Mouse (Mus musculus): ENCODE data around the gene Evx2.

Evx2 gene

DNA sequence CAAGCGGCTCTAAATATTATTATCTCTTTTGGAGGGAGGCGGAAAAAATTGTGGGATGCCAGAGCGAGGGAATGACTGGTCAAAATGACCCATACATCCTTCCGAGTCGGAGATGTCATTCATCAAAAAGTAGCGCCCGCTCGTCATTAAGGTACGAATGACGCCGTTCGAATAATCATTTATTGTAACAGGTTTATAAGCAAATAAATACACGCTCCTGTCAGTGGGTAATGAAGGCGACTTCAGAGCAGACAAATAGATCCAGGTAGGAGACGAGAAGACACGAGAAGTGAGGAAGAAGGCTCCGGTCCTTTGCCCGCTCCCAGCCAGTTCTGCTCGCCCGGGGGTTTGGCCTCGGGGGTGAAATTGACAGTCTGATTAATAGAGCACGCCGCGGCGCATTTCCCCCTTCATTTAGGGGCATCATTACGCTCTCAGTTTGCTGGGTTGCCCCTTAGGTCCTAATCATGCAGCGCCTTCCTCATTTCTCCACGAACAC lies at the start of gene Evx2:
Gene Evx2, minus strand, starts transcription at position 51 of the 499 bp plus-strand sequence.
- no peak for DNase-seq (ENCODE audit: low read depth in 1 of 2, low spot score in 2 of 2)

DNA sequence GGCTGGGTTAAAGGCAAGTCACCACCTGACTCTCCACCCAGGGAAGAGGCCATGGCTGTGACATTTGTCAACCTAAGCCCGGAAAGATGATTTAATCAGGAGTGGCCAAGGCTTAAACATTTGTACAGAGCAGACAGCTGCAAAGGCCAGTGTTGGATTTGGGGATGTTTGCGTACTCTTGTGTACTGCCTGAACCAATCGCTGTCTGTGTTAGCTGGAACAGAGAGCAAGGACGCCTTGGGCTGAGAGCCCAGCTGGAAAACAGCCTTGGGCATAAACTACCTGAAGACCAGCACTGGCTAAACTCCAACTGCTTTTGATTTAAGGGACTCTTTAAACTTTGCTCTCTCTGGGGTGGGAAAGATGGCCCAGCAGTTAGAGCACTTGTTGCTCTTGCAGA lies 49.3 kb upstream of the Evx2 start:
- DNase-seq (ENCODE audit: low read depth in 1 of 2, low spot score in 2 of 2), result no peak

DNA sequence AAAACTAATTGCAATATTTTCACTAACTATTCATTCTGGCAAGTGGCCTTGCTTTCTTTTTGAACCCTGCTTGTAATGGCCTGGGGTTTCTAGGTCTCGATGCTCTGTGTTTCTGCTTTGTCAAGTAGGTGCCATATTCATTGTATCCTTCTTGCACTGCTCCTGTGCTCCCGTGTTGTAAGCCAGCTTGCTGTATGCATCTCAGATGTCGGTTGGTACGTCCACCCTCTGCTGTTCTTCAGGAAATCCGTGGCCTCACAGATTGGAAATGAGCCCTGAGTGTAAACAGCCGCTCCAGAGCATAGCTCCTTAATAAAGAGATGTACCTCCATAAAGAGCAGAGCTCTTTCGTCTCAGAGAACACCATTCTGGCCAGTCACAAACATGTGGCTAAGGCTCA lies 48.2 kb upstream of the Evx2 start:
- DNase-seq (ENCODE audit: low read depth in 1 of 2, low spot score in 2 of 2), result no peak

DNA sequence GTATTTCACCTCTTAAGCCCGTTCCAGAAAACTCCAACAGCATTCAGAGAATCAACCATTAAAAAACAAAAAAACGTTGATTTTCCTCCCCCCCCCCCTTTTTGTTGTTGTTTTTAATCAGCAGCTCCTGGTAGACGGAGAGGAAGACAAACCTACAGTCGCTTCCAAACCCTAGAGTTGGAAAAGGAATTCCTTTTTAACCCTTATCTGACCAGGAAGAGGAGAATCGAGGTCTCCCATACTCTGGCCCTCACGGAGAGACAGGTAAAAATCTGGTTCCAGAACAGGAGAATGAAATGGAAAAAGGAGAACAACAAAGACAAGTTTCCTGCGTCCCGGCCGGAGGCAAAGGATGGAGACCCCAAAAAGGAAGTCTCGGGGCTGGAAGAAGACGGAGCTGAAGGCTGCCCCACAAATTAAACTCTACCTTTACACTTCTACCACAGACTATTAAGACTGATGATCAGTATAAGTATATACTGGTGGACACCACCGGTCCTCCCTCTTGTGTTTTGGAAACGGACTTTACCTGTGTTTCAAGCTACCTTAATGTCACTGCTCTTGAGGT lies 47.1 kb upstream of the Evx2 start:
- DNase-seq (ENCODE audit: low read depth in 1 of 2, low spot score in 2 of 2), result no peak

DNA sequence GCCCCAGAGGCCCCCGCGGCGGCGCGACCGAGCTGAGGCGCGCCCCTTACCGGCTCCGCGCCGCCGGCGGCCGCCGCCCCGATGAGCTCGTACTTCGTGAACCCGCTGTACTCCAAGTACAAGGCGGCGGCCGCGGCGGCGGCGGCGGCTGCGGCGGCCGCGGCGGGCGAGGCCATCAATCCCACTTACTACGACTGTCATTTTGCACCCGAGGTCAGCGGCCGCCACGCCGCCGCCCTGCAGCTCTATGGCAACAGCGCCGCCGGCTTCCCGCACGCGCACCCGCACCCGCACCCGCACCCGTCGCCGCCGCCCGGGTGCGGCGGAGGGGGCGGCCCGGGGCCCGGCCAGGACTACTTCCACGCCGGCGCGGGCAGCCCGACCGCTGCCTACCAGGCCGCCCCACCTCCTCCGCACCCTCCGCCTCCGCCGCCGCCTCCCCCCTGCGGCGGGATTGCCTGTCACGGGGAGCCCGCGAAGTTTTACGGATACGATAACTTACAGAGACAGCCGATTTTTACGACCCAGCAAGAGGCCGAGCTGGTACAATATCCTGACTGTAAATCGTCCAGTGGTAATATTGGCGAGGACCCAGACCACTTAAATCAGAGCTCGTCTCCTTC lies 46.2 kb upstream of the Evx2 start:
- DNase-seq (ENCODE audit: low read depth in 1 of 2, low spot score in 2 of 2), result no peak

DNA sequence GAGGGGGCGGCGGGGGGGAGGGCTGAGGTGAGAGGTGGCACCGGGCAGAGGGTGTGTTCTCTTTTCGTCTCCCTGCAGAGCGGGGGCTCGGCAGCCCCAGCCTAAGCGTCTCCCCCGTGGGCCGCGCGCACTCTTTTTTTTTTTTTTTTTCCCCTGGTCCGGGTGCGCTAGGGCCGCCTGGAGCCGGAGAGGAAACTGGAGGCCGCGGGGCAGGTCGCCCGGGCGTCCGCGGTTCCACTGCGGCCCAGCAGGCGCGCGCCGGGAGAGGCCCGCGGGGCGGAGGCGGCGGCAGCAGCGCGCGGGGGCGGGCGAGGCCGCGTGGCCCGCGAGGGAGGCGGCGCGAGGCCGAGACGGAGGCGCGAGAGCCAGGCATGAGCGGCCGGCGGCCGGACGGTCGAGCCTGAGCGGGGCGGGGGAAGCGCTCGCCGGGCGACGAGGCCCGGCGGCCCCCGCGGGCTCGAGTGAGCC lies 45.7 kb upstream of the Evx2 start:
- DNase-seq (ENCODE audit: low read depth in 1 of 2, low spot score in 2 of 2), result no peak

DNA sequence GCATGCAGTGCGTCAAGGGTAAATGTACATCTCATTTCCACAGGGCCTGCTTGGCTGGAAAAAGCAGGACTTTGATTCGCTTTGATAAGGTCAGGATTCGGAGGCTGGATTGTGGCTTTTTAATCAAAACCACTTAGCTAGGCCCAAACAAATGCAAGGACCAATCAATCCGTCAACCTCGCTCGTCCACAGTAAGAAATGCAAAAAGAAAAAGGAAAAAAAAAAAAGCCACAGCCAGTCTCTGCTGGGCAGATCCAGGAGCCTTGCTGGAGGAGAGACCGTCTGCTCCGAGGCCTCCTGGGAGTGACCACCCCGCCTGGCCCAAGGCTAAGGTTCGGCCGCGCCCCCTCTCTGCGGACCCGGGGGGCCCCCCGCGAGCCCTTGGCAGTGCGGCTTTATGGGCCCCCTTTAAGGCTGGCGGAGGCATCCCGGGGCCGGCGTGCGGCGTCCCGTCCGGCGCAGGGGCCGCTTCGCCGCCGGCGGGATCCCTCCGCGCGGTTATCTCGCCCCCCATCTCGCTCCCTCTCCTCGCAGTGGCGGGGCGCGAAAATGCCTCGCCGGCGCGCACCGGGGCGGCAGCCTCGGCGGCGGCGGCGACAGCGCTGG lies 45.1 kb upstream of the Evx2 start, which contains the start of gene Hoxd8:
Gene Hoxd8, plus strand, starts transcription at position 223 of the 606 bp plus-strand sequence.
- no peak for DNase-seq (ENCODE audit: low read depth in 1 of 2, low spot score in 2 of 2)

DNA sequence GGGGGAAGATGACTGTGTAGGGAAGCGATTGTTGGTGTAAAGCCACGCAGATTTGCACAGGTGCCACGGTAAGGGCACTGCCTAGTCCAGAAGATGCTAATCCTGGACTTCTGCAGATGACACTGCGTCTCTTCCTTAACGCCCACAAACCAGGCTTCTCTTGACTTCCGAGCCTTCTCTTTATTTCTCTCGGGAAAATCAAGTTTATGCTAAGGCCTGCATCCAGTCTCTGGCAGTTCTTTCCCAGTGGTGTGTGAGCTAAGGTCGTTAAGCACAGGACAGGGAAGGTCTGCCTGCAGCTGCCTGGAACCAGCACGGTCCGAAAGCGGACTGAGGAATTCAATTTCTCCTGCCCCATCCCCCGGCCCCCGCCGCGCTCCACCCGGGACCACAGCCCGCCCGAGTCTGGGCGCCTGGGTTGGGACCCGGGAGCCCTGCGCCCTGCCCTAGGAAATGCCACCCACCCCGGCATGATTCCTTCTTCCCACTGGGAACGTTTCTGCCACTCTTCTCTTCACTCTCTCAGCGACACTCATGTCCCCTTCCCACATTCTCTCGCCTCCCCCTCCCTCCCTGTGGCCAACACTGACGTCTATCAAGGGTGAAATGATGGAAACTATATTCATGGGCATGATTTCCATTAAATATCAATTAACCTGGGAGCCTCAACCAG lies 44.5 kb upstream of the Evx2 start:
- DNase-seq (ENCODE audit: low read depth in 1 of 2, low spot score in 2 of 2), result no peak

DNA sequence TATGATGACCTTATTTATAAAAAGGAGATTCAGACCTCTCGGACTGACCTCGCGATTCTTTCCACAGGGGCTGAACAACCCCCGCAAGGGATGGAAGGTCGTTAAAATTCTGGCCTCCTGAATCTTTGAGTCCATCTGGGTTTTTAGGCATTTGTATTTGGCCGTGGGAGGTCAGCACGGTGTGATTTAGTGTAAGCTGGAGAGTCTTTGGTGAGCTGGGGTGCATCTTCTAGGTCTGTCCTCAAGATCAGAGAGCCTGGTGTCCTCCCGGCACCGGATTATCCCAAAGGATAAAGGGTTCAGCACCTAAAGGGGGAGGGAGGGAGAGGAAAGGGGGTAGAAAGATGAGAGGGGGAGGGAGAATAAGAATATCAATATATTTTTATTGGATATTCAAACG lies 44.0 kb upstream of the Evx2 start:
- DNase-seq (ENCODE audit: low read depth in 1 of 2, low spot score in 2 of 2), result no peak

DNA sequence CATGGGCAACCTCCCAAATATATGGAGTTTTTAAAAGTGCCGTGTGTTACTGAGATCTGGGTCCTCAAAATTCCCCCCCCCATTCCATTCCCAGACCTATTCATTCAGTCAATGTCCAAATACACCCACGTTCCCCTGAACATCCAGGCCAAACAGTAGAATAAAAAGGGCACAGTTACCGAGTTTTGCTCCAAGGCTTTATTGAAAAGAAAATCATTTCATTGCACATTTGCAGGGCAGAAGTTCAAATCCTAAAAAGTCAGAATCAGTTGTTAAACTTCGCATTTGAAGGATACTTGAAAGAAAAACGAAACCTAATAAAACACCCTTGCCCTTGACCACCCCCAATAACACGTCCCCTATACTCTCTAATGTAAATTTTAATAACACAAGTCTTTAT lies 43.5 kb upstream of the Evx2 start:
- no peak for DNase-seq (ENCODE audit: low read depth in 1 of 2, low spot score in 2 of 2)

DNA sequence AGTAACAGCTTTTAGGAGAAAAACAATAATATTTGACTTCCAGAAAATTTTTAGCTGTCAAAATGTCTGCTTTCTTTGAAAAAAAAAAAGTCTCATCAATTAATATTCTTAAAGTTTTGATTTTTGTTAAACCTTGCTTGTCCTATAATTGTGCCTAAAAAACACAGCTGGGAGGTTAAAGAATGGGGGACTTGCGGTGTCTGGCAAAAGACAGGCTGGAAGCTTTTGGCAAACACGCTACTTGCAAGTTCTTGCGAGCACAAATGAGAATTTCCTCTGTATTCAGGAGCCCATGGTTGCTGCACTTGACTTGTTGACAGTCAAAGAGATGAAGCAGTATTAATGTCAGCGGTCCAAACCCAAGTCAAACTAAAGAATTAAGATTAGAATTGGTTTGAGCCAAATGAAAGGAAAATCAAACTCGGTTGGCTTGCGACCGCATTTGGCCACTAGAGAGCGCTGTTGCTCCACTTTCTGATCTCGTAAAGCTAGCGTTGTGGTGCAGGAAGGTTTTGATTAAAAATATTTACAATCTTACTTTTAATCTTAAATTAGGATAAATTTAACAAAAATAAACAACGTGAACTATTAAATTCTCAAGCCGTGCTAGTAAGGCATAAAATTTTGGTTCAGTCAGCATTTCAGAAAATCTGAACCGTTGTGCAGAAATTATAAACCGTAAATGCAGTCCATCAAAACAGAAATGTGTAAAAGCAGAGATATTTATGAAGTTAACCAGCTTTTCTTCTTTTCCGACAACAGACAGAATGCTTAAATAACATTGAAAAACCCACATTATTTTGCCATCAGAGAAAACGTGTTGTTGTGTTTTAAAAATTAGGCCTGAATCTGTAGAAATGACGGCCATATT lies 42.8 kb upstream of the Evx2 start:
- no peak for DNase-seq (ENCODE audit: low read depth in 1 of 2, low spot score in 2 of 2)

DNA sequence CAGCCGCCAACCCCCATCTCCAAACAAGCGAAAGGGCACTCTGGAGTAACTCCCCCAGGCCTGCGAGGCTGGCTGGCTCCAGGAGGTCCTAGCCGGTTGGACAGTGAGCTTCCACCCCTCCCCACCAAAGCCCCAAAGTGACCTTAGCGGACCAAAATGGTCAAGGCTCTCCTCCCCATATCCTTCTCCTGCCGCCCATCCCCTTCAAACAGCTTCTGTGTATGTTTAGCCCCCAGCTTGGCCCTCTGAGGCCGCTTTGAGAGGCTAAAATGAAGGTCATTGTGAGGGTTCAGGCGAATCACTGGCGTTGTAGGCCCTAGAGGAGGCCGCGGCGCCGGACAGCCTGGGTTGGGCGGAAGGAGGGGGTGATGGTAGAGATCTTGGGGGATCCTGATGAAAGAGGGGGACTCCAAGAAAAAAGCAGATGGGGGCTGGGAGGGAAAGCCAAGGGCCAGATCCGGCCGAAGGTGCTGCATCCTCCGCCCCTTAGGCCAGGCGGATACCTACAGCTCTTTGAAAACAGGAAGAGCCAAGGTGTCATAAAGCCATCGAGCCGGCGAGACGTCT lies 41.3 kb upstream of the Evx2 start:
- DNase-seq (ENCODE audit: low read depth in 1 of 2, low spot score in 2 of 2), result no peak

DNA sequence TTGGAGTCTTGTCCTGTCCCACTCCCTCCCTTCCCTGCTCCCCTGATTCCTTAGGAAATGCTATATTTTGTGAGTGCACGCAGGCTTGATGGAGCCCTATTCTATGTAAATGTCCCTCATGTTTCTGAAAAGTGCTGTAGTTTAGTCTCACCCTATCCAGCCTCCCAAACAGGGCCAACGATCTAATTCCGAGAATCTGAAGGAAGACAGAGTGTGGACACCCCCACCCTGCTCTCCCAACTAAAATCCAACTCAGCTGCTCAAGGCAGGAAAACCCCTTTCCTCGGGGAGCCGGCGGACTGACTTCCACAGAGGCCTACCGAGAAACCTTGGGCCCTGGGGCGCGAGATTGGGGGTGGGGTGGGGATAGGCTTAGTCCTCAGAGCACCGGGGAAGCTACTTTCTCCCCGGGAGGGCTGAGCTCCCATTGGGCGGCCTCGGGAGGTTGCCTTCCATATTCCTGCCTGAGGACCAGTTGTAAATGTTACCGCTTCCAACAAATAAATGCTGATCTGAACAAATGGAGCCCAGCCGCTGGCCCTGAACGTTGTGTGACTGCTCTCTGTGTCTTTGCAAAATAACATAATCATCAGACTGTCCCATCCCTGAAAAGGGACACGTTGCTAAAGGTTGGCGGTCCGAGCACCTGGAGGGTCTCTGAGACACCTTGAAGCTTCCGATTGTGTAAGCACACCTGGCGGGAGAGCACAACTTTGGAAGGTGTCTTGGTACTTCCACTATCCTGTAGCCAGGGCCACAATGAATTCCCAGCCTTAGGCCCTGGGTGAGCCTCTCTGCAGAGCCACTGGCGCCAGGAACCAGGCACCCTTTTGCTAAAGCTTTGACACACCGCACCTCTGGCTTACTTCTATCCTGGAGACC lies 40.5 kb upstream of the Evx2 start:
- DNase-seq (ENCODE audit: low read depth in 1 of 2, low spot score in 2 of 2), result no peak

DNA sequence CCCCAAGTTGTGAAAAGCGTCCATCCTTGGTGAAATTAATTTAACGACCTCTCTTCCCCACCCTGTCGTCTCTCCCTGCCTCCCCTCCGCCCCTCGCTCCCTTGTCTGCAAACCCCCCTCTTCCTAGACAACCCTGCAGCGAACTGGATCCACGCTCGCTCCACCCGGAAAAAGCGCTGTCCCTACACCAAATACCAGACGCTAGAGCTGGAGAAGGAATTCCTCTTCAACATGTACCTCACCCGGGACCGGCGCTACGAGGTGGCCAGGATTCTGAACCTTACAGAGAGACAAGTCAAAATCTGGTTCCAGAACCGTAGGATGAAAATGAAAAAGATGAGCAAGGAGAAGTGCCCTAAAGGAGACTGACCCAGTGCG lies 39.7 kb upstream of the Evx2 start:
- no peak for DNase-seq (ENCODE audit: low read depth in 1 of 2, low spot score in 2 of 2)

DNA sequence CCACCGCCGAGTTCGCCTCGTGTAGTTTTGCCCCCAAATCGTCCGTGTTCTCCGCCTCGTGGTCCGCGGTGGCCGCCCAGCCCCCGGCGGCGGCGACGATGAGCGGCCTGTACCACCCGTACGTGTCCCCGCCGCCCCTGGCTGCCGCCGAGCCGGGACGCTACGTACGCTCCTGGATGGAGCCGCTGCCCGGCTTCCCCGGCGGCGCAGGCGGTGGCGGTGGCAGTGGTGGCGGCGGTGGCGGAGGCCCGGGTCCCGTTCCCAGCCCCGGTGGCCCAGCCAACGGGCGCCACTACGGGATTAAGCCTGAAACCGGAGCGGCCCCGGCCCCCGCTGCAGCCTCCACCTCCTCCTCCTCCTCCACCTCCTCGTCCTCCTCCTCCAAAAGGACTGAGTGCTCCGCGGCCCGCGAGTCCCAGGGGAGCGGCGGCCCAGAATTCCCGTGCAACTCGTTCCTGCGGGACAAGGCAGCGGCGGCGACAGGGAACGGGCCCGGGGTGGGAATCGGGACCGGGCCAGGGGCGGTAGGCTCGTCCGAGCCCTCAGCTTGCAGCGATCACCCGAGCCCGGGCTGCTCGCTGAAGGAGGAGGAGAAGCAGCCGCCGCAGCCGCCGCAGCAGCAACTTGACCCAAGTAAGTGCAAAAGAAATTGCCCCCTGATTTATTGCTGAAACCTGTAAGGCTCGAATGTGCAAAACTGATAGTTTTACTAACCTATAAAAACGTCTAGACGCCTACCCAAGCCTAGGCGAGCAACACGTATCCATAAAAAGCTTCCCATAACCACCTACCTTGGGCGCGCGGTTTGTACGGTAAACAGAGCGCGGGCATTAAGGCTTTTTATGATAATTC lies 39.1 kb upstream of the Evx2 start:
- DNase-seq (ENCODE audit: low read depth in 1 of 2, low spot score in 2 of 2), result no peak

DNA sequence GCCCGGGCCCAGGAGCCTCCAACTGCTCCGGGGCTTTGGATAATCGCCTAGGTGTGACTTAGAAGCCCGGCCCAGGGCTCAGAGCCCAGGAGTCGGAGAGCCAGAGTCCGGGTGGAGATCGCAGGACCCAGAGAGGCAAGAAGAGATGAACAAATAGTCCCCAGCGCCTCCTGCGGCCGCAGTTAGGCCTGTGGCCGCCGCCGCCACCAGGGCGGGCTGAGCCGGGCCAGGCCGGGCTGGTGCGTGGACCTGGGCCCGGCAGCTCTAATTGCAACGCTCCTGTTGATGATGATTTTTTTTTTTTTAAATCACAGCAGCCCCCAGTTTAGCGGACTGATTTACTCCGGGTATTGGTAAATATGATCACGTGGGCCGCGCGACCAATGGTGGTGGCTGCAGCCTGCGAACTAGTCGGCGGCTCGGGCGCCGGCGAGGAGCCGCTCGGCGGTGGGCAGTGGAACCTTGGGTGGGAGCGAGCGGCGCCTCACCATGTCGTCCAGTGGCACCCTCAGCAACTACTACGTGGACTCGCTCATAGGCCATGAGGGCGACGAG lies 38.3 kb upstream of the Evx2 start, which contains the start of gene Hoxd9:
Gene Hoxd9, plus strand, starts transcription at position 161 of the 555 bp plus-strand sequence.
- DNase-seq (ENCODE audit: low read depth in 1 of 2, low spot score in 2 of 2), result no peak

DNA sequence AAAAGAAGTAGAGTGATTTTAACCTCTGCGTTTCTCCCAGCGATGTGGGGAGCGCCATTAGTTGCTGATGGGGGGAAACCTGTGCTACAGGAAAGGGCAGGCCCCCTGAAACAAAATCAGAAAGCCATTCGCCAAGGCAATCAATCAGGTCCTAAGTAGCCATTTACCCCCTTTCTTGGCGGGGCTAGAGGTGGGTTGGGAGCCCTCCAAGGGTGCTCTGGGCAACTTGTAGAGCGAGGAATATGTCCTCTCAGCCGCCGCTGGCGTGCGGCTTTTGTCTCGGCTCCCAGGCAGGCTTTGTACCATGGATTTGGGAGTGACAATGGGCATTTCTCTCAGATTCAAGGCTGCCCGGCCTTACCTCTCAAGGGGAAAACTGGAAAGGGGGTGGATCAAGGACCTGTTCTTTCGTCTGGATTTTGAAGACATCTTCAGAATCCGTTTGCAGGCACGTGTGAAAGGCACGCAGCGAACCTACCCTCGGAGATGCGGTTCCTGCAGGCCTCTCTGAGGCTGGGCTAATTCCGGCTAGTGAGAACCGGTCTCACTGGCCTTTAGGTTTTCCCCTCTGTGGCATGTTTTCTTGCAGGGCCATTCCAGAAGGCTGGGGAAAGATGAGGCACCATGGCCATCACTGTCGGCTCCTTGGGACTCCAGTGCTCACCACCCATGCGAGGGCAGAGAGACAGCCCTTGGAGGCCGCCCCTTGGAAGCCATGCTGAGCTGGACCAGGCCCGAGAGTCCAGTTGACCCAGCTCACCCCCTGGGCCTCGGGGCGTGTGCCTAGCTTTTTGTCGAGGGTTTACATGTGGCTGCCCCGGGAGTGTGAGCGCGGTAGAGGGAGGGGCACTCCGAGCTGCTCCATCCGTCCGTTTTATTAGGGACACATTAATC lies 37.3 kb upstream of the Evx2 start:
- no peak for DNase-seq (ENCODE audit: low read depth in 1 of 2, low spot score in 2 of 2)

Data from monocyte, adult 2 months (primary cell).